19 mouse cellular contexts compared by ENCODE assay signal in the genomic region with DNA sequence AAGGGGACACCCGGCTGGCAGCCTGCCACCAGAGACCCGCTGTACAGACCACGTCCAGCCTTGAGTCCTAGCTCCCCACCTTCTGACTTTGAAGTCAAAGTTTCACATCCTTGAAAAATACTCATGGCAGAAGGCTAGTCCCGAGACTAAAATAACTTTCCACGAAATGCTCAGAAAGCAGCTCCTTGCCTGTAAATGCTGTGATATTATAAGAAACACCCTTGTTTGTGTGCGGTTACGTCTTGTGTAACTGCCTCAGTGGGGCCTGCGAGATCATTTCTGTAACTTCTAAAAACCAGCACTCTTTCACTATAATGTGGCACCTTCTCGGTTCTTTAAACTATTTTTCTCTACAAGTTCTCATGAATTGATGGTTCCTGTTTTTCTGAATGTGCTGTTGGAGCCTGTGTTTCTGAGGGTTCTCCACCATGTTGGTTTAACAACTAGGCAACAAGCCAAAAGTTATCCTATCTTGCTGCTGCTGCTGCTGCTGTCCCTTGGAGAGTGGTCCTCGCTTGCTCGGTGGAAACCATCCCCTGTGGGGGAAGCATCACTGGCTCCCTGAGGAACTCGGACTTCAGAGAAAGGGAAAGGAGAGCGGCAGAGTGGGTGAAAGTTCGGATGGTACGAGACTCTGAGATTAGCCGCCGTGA.
DNase-seq lines count a peak whose midpoint lies in the region; ATAC-seq and TF ChIP-seq lines count a peak whose summit lies in the region.
"Had no signal": no experiment of that assay in that cellular context is flagged by ENCODE, and none has a peak within 500 bp of the region (broad histone marks: within the 10 kb centered on the region; RNA-seq: fewer than 3 reads in every experiment).

No protein-coding gene starts in this region.

- no peak for TF ChIP-seq POLR2A in CH12.LX (IDR thresholded peaks at IDR 0.05; ENCODE audit: low read depth, low read length)
- no peak for TF ChIP-seq POLR2A in MEL (IDR thresholded peaks at IDR 0.05; ENCODE audit: control insufficient read depth in 1 of 2, insufficient read depth in 1 of 2, low read depth in 1 of 2, low read length in 2 of 2, poor library complexity in 1 of 2)

- H3K27ac ChIP-seq in CH12.LX (ENCODE audit: insufficient read depth, low read depth) (no peak overlapping the region; the same call in 1 of the 2 replicates), MEL (ENCODE audit: control insufficient read depth, low read depth, low read length) (peak overlapping the region; percentile 47)
- H3K27ac ChIP-seq: embryonic facial prominence, embryonic 15.5 days; forebrain, embryonic 15.5 days; heart, embryonic 13.5 days had no signal

- in situ Hi-C loops in CH12.LX (cut with MboI; ENCODE audit: low pct_ligation_motif_present, low pct_unique_long_range_greater_than_20kb, low sequenced_read_pairs) = loop anchor here (10.0 kb wide), 1 partner anchor 160 kb away; no protein-coding TSS in a partner anchor

- H3K9ac ChIP-seq in CH12.LX (ENCODE audit: insufficient read depth, low read depth) (no peak overlapping the region), MEL (ENCODE audit: control insufficient read depth, low read depth, low read length, poor library complexity, severe bottlenecking) (no peak overlapping the region)
- H3K9ac ChIP-seq: embryonic facial prominence, embryonic 15.5 days; forebrain, embryonic 15.5 days; heart, embryonic 13.5 days had no signal

- peaks cover 2 to 13% of the 10 kb centered on the region in 2 experiments for H3K36me3 ChIP-seq in CH12.LX (replicated peaks in 1 of 2; ENCODE audit: control insufficient read depth in 1 of 2, insufficient read depth in 1 of 2, low read length in 1 of 2)
- H3K36me3 ChIP-seq in MEL (ENCODE audit: control insufficient read depth in 1 of 2, insufficient read depth in 2 of 2, low read length in 2 of 2) = peaks cover 0 to 23% of the 10 kb centered on the region in 2 experiments; a peak in 2 of 4 replicates
- H3K36me3 ChIP-seq: embryonic facial prominence, embryonic 15.5 days; forebrain, embryonic 15.5 days; heart, embryonic 13.5 days had no signal

- no peak for TF ChIP-seq CTCF in CH12.LX (conservative IDR thresholded peaks at IDR 0.05 in 1 of 2, IDR thresholded peaks at IDR 0.05 in 1 of 2; ENCODE audit: low read depth in 2 of 2, low read length in 2 of 2)
- TF ChIP-seq CTCF in MEL (IDR thresholded peaks at IDR 0.05 in 2 of 3, conservative IDR thresholded peaks at IDR 0.05 in 1 of 3; ENCODE audit: control insufficient read depth in 1 of 3, insufficient read depth in 1 of 3, low read depth in 2 of 3, low read length in 3 of 3, poor library complexity in 1 of 3, severe bottlenecking in 1 of 3) = no peak

- H3K4me1 ChIP-seq in CH12.LX (ENCODE audit: control insufficient read depth in 1 of 2, insufficient read depth in 2 of 2) = peaks cover 47 to 97% of the 10 kb centered on the region in 2 experiments
- H3K4me1 ChIP-seq in MEL (ENCODE audit: control insufficient read depth in 1 of 2, insufficient read depth in 2 of 2, low read length in 2 of 2) = peaks cover 3 to 28% of the 10 kb centered on the region in 2 experiments
- H3K4me1 ChIP-seq: embryonic facial prominence, embryonic 15.5 days; forebrain, embryonic 15.5 days had no signal

- ATAC-seq in common myeloid progenitor, adult 5-6 weeks (replicated peaks; ENCODE audit: low read depth, poor library complexity, severe bottlenecking) = peak; percentile 10; the same call in 1 of the 2 replicates
- ATAC-seq in megakaryocyte progenitor cell, adult 5-6 weeks (replicated peaks; ENCODE audit: poor library complexity) = peak; percentile 18
- ATAC-seq: CD4-positive, CD25-positive, alpha-beta regulatory T cell, adult 4 months; forebrain, embryonic 15.5 days; hindbrain, embryonic 16.5 days had no signal

- TF ChIP-seq EP300 in CH12.LX (IDR thresholded peaks at IDR 0.05; ENCODE audit: low read length) (peak; percentile 91), MEL (IDR thresholded peaks at IDR 0.05; ENCODE audit: low read depth in 1 of 2, low read length in 2 of 2) (peak; percentile 40 to 55; a peak in 3 of 4 replicates)

- no peaks in the 10 kb centered on the region for H3K27me3 ChIP-seq in CH12.LX (replicated peaks)
- H3K27me3 ChIP-seq in MEL (ENCODE audit: control insufficient read depth in 1 of 2, insufficient read depth in 2 of 2, low read length in 2 of 2) = no peaks in the 10 kb centered on the region
- H3K27me3 ChIP-seq: embryonic facial prominence, embryonic 15.5 days; forebrain, embryonic 15.5 days had no signal

- H3K79me2 ChIP-seq in CH12.LX (replicated peaks; ENCODE audit: control insufficient read depth, extremely low read depth, insufficient read depth, poor library complexity, severe bottlenecking) = 0 out of 2 replicates have a peak, but pooled peaks cover 3% of the 10 kb centered on the region
- H3K79me2 ChIP-seq in MEL (ENCODE audit: control insufficient read depth, insufficient read depth, low read length, poor library complexity) = peaks cover 6% of the 10 kb centered on the region

- H3K9me3 ChIP-seq in CH12.LX (replicated peaks; ENCODE audit: low read length) (peaks cover 2% of the 10 kb centered on the region), MEL (replicated peaks; ENCODE audit: insufficient read depth, low read length) (no peaks in the 10 kb centered on the region)
- H3K9me3 ChIP-seq: embryonic facial prominence, embryonic 15.5 days; forebrain, embryonic 15.5 days; heart, embryonic 13.5 days had no signal

- H3K4me2 ChIP-seq in CH12.LX (ENCODE audit: insufficient read depth, low read depth, poor library complexity, severe bottlenecking) = peak overlapping the region; percentile 58
- H3K4me2 ChIP-seq: embryonic facial prominence, embryonic 15.5 days; forebrain, embryonic 15.5 days; heart, embryonic 13.5 days had no signal

- H3K4me3 ChIP-seq in CH12.LX (replicated peaks in 1 of 3; ENCODE audit: low read depth in 2 of 3, low read length in 2 of 3, poor library complexity in 1 of 3) = no peak overlapping the region
- no peak overlapping the region for H3K4me3 ChIP-seq in MEL (ENCODE audit: control insufficient read depth in 1 of 2, insufficient read depth in 1 of 2, low read depth in 2 of 2, low read length in 2 of 2)
- H3K4me3 ChIP-seq: embryonic facial prominence, embryonic 15.5 days; forebrain, embryonic 15.5 days; heart, embryonic 13.5 days had no signal

- TF ChIP-seq RAD21 in CH12.LX (IDR thresholded peaks at IDR 0.05; ENCODE audit: low read depth, low read length) (no peak; the same call in 1 of the 2 replicates), MEL (IDR thresholded peaks at IDR 0.05; ENCODE audit: low read depth, low read length) (no peak)

- DNase-seq in CH12.LX (ENCODE audit: extremely low read depth) (peak; percentile 54), MEL (ENCODE audit: low read depth, low spot score) (peak; percentile 88)
- DNase-seq in right cerebral cortex, postnatal 25 days = no peak
- DNase-seq in yolk sac, embryonic 10.5 days (ENCODE audit: low spot score) = no peak
- no peak for DNase-seq in B cell, adult 2 months
- DNase-seq: adrenal gland, adult 2 months; adrenal gland, postnatal 36 days; cerebellum, adult 11-12 months; embryo, embryonic 11 days; gastrocnemius, postnatal 10 days; heart, postnatal 36 days; kidney, adult 11 months had no signal

- dilution Hi-C loops in CH12.LX (cut with MboI; ENCODE audit: extremely low pct_ligation_motif_present, extremely low pct_unique_long_range_greater_than_20kb, low sequenced_read_pairs) = no loop called here

TF ChIP-seq in CH12.LX, 34 proteins besides CTCF, POLR2A, EP300 and RAD21 (continues in another document):
- no peak; the same call in 1 of the 2 replicates for TF ChIP-seq HCFC1 (IDR thresholded peaks at IDR 0.05; ENCODE audit: low read depth, low read length)
- peak; percentile 88 for TF ChIP-seq ETS1 (conservative IDR thresholded peaks at IDR 0.05; ENCODE audit: low read depth, low read length)
- peak; percentile 85 for TF ChIP-seq BHLHE40 (IDR thresholded peaks at IDR 0.05; ENCODE audit: low read depth, low read length)
- no peak for TF ChIP-seq USF2 (conservative IDR thresholded peaks at IDR 0.05; ENCODE audit: low read depth, low read length)
- peak; percentile 83 for TF ChIP-seq RCOR1 (conservative IDR thresholded peaks at IDR 0.05; ENCODE audit: low read depth, low read length)
- TF ChIP-seq GABPA (IDR thresholded peaks at IDR 0.05; ENCODE audit: insufficient replicate concordance, low read depth, low read length) = no peak
- TF ChIP-seq MAFK (IDR thresholded peaks at IDR 0.05; ENCODE audit: insufficient replicate concordance, low read length) = peak; percentile 68
- peak; percentile 96 for TF ChIP-seq MEF2A (IDR thresholded peaks at IDR 0.05; ENCODE audit: borderline replicate concordance, low read depth, low read length)
- no peak for TF ChIP-seq NRF1 (IDR thresholded peaks at IDR 0.05; ENCODE audit: low read depth, low read length)
- no peak for TF ChIP-seq E2F4 (IDR thresholded peaks at IDR 0.05; ENCODE audit: insufficient replicate concordance, low read depth, low read length)
- TF ChIP-seq PAX5 (IDR thresholded peaks at IDR 0.05; ENCODE audit: low read length) = no peak
- TF ChIP-seq MXI1 (IDR thresholded peaks at IDR 0.05; ENCODE audit: low read depth, low read length) = peak; percentile 53; the same call in 1 of the 2 replicates
- TF ChIP-seq POLR2AphosphoS2 (IDR thresholded peaks at IDR 0.05; ENCODE audit: low read depth, low read length) = no peak

TF ChIP-seq in MEL, 35 proteins besides CTCF, POLR2A, EP300 and RAD21:
- no peak for TF ChIP-seq MYC (IDR thresholded peaks at IDR 0.05; ENCODE audit: low read depth, low read length)
- TF ChIP-seq GATA1 (IDR thresholded peaks at IDR 0.05; ENCODE audit: low read depth, low read length) = 0 out of 2 replicates have a peak, but pooled peaks have one; percentile 26
- no peak for TF ChIP-seq POLR2AphosphoS2 (IDR thresholded peaks at IDR 0.05; ENCODE audit: low read length)
- TF ChIP-seq POLR2AphosphoS5 (IDR thresholded peaks at IDR 0.05; ENCODE audit: borderline replicate concordance, low read depth, low read length) = no peak
- 0 out of 2 replicates have a peak, but pooled peaks have one; percentile 36 for TF ChIP-seq RCOR1 (IDR thresholded peaks at IDR 0.05; ENCODE audit: low read depth, low read length)
- TF ChIP-seq TAL1 (IDR thresholded peaks at IDR 0.05; ENCODE audit: low read length) = peak; percentile 49
- TF ChIP-seq TBP (IDR thresholded peaks at IDR 0.05; ENCODE audit: low read depth, low read length) = no peak
- TF ChIP-seq MAX (IDR thresholded peaks at IDR 0.05; ENCODE audit: low read length) = no peak
- peak; percentile 38; the same call in 1 of the 2 replicates for TF ChIP-seq SIN3A (IDR thresholded peaks at IDR 0.05; ENCODE audit: low read length)
- TF ChIP-seq TCF12 (IDR thresholded peaks at IDR 0.05; ENCODE audit: low read depth, low read length) = peak; percentile 35; the same call in 1 of the 2 replicates

Comparison
In these comparisons a context has a peak if more than half of its experiments do, and no peak if none do; other contexts are left out.
1. DNase-seq: peak in CH12.LX (single experiment) and MEL (single experiment); none in right cerebral cortex, postnatal 25 days (single experiment), yolk sac, embryonic 10.5 days (single experiment) and B cell, adult 2 months (0 of 2).